Mouse (Mus musculus): ENCODE data around the gene Nup160. TPM values are rescaled to one million over a fixed set of nuclear protein-coding genes. Genes with fewer than 3 reads are reported as not detected.

Nup160 gene
- polyA plus RNA-seq, 1 experiment = 2.5 TPM

DNA sequence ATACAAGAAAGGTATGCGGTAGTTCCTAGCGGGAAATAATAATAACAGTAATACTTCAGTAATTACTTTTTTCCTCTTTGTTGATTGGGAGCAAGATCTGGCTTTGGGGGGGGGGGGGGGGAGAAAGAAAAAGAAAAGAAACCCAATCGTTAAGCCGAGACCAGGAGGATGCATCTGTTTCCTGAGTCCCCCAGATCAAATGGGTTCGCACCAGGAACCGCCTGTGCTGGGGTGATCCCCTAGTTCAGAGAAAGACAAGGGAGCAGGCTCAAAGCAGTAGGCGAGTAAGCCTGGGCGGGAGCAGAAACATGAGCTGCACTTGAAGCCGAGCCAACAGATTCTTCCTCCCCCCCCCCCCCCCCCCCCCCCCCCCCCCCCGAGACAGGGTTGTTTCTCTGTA lies 24.9 kb upstream of the Nup160 start:
- Histone ChIP-seq H3K4me3 (ENCODE audit: insufficient read depth, low read depth, low read length) (no peak overlapping the region), H3K27ac (replicated peaks; ENCODE audit: low read depth, low read length) (no peak overlapping the region), H3K4me1 (ENCODE audit: control insufficient read depth, insufficient read depth, insufficient read length, low read length) (no peaks in the 10 kb centered on the region)

DNA sequence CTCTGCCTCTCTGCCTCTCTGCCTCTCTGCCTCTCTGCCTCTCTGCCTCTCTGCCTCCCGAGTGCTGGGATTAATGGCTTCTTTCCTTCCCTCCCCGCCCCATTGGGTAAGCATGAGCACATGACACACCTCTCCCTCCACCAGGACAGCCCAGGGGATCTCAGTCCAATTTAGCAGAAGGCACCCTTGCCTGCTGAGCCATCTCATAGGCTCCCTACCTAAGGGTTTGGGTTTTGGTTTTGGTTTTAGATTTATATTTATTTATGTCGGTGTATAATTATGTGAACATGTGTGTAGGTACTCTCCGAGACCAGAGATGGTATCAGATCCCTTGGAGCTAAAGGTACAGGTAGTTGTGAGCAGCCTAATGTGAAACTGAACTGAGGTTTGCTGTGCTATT lies 24.0 kb upstream of the Nup160 start:
- H3K4me3 ChIP-seq (ENCODE audit: insufficient read depth, low read depth, low read length) = no peak overlapping the region
- no peaks in the 10 kb centered on the region for H3K4me1 ChIP-seq (ENCODE audit: control insufficient read depth, insufficient read depth, insufficient read length, low read length)
- no peak overlapping the region for H3K27ac ChIP-seq (replicated peaks; ENCODE audit: low read depth, low read length)

DNA sequence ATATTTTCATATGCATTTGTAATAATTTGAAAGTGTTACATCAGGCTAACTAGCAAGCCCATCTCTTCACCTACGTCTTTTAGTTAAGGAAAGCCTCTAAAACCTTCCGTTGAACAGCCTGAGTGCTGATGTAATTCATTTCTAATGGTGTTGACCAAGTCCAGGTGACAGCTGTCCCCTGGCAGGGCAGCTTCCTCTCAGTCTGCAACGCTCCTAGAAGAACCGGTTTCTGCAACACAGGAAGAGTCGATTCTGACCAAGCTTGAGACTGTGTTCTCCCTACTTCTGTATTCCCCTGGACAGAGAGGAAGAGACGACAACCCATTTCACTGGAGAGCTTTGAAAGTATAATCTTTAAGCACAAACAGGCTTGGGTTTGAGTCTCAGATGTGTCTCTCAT lies 21.6 kb upstream of the Nup160 start:
- no peaks in the 10 kb centered on the region for H3K4me1 ChIP-seq (ENCODE audit: control insufficient read depth, insufficient read depth, insufficient read length, low read length)
- H3K4me3 ChIP-seq (ENCODE audit: insufficient read depth, low read depth, low read length) = no peak overlapping the region
- no peak overlapping the region for H3K27ac ChIP-seq (replicated peaks; ENCODE audit: low read depth, low read length)

DNA sequence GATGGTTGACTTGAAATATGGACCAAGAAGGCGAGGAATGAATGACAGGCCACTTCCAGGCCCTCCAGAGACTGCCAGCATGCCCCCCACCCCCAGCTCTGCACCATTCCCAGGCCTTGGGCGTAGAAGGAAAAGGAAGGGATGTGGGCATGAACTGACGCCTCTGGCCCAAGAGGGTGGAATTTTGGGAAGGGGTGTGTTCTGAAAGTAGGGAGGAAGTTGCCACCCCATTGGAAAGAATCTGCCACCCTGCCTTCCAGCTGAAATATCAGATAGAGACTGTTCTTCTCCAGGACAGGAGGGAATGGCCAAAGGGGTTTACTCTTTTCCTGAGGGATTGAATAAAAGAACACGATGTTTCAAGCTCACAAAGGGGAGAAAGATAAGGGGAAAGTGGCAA lies 18.4 kb upstream of the Nup160 start:
- Histone ChIP-seq H3K4me1 (ENCODE audit: control insufficient read depth, insufficient read depth, insufficient read length, low read length) (no peaks in the 10 kb centered on the region), H3K27ac (replicated peaks; ENCODE audit: low read depth, low read length) (no peak overlapping the region), H3K4me3 (ENCODE audit: insufficient read depth, low read depth, low read length) (no peak overlapping the region)

DNA sequence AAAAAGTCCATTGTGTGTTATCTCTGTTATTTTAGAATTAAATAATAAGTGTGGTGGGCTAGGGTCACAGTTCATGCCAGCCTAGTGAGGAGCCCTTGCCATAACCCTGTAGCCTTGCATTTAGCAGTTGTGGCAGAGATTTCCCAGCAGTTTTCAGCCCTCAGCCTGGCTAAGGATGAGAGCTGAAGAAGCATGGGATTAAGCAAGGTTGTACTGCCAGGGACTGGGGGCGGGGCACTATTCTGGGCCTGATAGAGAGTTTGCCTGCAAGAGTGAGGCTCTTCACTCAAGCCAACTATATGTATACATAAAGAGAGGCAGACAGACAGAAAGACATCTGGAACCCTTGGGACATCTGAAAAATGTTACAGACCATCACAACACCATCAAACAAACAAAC lies 18.0 kb upstream of the Nup160 start:
- Histone ChIP-seq H3K4me3 (ENCODE audit: insufficient read depth, low read depth, low read length) (no peak overlapping the region), H3K27ac (replicated peaks; ENCODE audit: low read depth, low read length) (no peak overlapping the region), H3K4me1 (ENCODE audit: control insufficient read depth, insufficient read depth, insufficient read length, low read length) (no peaks in the 10 kb centered on the region)

DNA sequence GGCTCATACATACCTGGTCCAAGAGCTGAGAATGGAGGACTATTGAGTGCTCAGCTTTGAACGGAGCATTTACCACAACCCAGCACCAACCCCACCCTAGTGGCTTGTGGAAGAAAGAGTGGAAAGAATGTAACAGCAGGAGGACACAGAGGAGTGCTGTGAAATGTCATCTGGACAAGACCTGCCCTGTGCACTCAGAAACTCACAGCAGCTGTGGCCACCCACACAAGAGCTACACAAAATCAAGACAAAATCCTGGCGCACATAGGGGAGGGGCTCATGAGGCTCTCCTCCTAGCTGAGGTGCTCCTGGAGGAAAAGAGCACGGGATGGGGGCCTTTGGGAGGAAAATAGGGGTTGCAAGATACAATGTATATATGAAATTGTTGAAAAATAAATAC lies 17.4 kb upstream of the Nup160 start:
- no peaks in the 10 kb centered on the region for H3K4me1 ChIP-seq (ENCODE audit: control insufficient read depth, insufficient read depth, insufficient read length, low read length)
- no peak overlapping the region for H3K27ac ChIP-seq (replicated peaks; ENCODE audit: low read depth, low read length)
- no peak overlapping the region for H3K4me3 ChIP-seq (ENCODE audit: insufficient read depth, low read depth, low read length)

DNA sequence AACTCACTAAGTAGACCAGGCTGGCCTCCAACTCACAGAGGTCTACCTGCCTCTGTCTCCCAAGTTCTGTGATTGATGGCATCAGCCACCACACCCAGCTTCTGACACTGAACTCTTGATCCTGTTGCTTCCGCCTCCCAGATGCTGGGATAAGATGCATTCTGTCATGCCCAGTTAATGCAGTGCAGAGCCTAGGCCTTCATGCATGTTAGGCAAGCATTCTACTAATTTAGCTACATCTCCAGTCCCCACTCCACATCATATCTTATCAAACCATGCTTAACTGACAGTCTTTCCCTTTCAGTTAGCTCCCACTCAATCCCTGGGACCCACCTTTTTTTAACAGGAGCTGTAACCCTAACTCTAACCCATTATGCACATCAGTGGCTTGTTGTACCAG lies 16.1 kb upstream of the Nup160 start:
- no peak overlapping the region for H3K27ac ChIP-seq (replicated peaks; ENCODE audit: low read depth, low read length)
- H3K4me1 ChIP-seq (ENCODE audit: control insufficient read depth, insufficient read depth, insufficient read length, low read length) = no peaks in the 10 kb centered on the region
- no peak overlapping the region for H3K4me3 ChIP-seq (ENCODE audit: insufficient read depth, low read depth, low read length)

DNA sequence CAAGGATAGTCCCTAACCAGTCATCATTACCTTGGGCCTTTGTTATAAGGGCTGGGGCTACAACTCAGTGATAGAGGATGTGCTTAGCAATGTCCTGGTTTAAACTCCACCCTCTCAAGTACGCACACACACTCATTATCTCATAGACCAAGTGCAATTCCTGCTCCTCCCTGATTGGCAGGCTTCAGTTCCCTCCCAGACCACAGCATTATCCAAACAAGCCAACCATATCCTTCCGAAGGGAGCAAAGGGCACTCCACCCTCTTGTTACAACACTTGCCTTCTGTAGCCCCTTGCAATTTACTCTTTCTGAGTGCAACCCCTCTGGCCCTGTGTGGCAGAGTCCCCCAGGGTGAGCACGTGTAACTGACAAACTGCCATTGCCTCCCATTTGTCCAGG lies 15.6 kb upstream of the Nup160 start:
- Histone ChIP-seq H3K27ac (replicated peaks; ENCODE audit: low read depth, low read length) (no peak overlapping the region), H3K4me1 (ENCODE audit: control insufficient read depth, insufficient read depth, insufficient read length, low read length) (no peaks in the 10 kb centered on the region), H3K4me3 (ENCODE audit: insufficient read depth, low read depth, low read length) (no peak overlapping the region)

DNA sequence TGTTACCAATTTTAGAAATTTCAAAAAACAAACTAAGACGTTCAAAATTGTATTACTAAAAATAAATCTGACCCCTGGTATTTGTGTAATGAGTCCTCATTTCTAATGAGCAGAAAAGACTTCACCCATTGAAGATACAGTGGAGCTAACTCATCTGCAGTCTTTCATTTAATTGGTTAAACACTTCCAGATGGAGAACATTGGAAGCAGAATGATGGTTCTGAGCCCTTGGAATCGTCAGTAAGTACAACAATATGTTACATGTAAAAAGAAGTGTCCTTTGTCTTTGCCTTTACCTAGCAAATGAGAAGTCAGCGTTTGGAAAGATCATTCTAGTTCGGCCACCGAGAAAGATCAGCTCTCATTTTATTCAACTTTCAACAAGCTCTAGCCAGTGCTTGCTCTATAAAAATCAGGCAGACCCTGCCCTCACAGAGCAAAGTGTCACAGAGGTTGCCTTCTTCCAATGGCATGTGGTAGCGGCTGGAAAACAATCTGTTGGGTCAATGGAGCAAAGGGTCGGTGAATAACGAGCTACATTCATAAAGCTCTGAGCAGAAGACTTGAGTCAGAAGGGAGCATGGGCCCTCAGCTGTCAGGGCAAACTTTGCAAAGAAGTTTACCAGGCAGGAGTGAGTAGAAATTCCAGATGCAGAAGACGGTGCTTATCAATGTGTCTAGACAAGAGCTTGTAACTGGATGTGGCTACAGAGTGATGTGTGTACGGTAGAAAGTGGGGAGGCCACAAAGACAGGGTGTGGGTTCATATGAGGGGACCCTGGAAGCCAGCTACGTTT lies 10.2 kb upstream of the Nup160 start:
- 0 out of 2 replicates have a peak, but pooled peaks cover 3% of the 10 kb centered on the region for H3K4me1 ChIP-seq (ENCODE audit: control insufficient read depth, insufficient read depth, insufficient read length, low read length)
- no peak overlapping the region for H3K27ac ChIP-seq (replicated peaks; ENCODE audit: low read depth, low read length)
- no peak overlapping the region for H3K4me3 ChIP-seq (ENCODE audit: insufficient read depth, low read depth, low read length)

DNA sequence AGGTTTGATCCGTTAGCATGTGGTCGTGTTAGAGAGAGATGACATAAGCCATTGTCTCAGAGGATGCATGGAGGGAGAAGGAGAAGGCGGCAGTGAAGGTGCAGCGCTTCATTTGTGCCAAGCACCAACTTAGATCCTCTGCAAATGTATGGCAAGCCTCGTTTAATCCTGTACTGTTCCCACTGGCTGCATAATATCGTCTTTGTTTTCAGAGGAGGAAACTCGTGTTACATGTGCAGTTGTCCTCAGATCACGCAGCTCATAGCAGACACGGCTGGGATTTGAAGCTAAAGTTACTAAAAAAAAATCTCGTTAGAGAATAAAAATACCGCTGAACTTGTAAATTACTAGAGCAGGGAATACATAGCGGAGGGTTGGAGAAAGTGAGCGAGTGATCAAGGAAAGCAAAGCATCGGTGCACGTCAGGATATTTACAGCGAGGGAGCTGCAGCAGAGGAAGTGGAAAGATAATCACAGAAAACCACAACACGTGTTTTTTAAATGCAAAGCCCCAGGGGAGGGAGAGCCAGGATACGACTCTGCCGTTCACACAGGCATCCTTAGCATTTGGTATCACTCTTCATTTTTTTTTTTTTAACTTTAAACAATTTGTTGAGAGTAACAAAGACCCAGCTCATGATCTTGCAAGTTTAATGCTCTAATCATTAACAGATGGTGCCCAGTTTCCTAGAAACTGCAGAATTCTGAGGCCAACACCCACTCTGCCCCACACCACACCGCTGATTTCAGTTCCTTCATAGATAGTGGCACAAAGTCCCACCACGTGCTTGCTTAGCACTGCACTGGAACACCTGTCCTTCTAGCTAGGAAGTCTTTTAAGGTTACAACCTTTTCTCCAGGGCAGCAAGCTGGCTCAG lies 9.4 kb upstream of the Nup160 start:
- Histone ChIP-seq H3K4me1 (ENCODE audit: control insufficient read depth, insufficient read depth, insufficient read length, low read length) (0 out of 2 replicates have a peak, but pooled peaks cover 3% of the 10 kb centered on the region), H3K27ac (replicated peaks; ENCODE audit: low read depth, low read length) (no peak overlapping the region), H3K4me3 (ENCODE audit: insufficient read depth, low read depth, low read length) (no peak overlapping the region)

DNA sequence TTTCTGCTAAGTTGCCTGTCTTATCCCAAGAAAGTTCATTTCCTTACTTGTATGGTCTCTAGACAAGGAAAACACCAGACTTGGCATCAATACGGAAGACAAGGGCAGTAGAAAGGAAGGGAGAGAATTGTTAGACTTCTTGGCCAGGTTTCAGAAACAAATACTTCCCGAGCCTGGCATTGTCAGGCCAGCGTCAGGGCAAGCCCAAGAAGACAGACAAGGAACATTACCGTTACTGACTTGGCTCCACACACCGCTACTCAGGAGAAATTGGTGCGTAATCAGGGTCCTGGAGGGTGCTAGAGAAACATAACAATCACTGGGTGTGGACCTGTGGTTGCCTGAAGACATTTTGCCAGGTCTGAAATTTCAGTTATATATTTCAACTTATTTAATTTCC lies 6.7 kb upstream of the Nup160 start:
- H3K4me3 ChIP-seq (ENCODE audit: insufficient read depth, low read depth, low read length) = no peak overlapping the region
- 0 out of 2 replicates have a peak, but pooled peaks cover 3% of the 10 kb centered on the region for H3K4me1 ChIP-seq (ENCODE audit: control insufficient read depth, insufficient read depth, insufficient read length, low read length)
- no peak overlapping the region for H3K27ac ChIP-seq (replicated peaks; ENCODE audit: low read depth, low read length)

DNA sequence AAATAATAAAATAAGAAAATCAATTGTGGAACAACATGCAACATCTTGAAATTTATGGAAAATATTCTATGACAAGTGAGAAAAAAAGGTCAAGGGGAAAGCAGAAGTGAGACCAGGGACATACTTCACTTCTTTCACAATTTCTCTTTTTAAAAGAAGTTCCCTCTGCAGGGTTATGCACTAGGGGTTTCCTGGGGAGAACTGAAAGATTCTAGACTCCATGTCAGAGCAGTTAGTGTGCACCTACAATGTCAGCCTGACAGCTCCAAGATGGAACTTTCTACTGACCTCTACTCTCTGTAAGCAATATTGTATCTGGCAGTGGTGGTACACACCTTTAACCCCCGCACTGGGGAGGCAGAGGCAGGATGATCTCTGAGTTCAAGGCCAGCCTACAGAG lies 3.7 kb upstream of the Nup160 start:
- Histone ChIP-seq H3K27ac (replicated peaks; ENCODE audit: low read depth, low read length) (no peak overlapping the region), H3K4me1 (ENCODE audit: control insufficient read depth, insufficient read depth, insufficient read length, low read length) (no peaks in the 10 kb centered on the region), H3K4me3 (ENCODE audit: insufficient read depth, low read depth, low read length) (no peak overlapping the region)

DNA sequence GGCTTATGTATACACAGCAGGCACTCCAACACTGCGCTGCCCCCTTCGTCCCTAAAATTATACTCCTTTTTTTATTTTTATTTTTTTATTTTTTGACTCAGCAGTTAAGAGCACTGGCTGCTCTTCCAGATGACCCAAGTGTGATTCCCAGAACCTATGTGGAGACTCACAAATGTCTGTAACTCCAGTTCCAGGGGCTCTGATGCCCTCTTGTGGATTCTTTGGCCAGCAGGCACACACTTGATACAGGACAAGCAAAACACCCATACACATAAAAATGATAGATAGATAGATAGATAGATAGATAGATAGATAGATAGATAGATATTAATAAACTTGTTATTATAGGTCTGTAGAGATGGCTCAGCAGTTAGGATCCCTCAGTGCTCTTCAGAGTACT lies 2.5 kb upstream of the Nup160 start:
- no peak overlapping the region for H3K4me3 ChIP-seq (ENCODE audit: insufficient read depth, low read depth, low read length)
- H3K4me1 ChIP-seq (ENCODE audit: control insufficient read depth, insufficient read depth, insufficient read length, low read length) = no peaks in the 10 kb centered on the region; the same call in 1 of the 2 replicates
- H3K27ac ChIP-seq (replicated peaks; ENCODE audit: low read depth, low read length) = no peak overlapping the region

DNA sequence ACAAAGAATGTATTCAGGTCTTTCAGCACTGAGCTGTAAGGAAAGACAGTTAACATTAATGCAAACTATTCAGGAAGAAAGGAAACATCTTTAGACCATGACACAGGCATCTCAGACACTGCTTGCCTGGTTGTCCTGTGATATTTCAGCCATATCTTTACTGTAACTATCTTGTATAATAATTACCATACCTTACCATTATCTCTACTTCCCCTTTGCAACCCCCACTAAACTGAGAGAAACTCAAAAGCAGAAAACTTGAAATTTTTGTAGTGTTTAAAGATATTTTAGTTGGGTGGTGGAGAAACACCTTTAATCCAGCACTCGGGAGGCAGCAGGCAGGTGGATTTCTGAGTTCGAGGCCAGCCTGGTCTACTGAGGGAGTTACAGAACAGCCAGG lies 1.5 kb upstream of the Nup160 start:
- Histone ChIP-seq H3K27ac (replicated peaks; ENCODE audit: low read depth, low read length) (no peak overlapping the region), H3K4me3 (ENCODE audit: insufficient read depth, low read depth, low read length) (no peak overlapping the region), H3K4me1 (ENCODE audit: control insufficient read depth, insufficient read depth, insufficient read length, low read length) (no peaks in the 10 kb centered on the region; the same call in 1 of the 2 replicates)

DNA sequence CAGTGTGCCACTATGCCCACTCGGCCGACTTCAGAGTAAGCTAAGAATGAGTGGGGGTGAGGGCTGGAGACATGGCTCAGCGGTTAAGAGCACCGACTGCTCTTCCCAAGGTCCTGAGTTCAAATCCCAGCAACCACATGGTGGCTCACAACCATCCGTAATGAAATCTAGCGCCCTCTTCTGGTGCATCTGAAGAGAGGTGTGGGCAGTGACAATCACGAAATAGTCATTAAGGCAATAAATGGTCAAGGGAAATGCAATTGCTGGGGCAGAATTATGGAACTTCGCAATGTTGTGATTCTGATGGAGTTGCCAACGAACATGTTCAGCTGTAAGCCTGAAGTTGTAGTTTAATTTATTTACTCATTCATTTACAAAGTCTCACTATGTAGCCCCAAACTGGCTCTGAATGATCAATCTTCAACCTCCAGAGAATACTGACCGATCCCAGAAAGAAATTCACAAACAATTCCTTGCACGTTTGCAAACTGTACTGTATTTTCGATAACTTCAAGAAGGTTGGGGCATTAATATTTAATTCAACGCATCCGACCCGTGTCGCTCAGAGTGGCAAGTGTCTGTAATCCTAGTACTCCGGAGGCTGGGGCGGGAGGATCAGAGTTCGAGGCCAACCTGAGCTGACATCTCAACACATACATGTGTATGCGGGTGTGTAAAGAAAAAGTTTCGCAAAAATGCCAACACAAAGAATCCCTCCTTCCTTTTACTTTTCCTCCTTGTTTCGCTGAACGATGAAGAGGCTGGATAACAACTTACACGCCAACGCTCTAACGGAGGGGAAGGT lies 1.4 kb downstream of the Nup160 start:
- H3K27ac ChIP-seq (replicated peaks; ENCODE audit: low read depth, low read length) = 0 out of 2 replicates have a peak overlapping the region, but pooled peaks have one; percentile 8
- H3K4me1 ChIP-seq (ENCODE audit: control insufficient read depth, insufficient read depth, insufficient read length, low read length) = no peaks in the 10 kb centered on the region; the same call in 1 of the 2 replicates
- peak overlapping the region; percentile 82 for H3K4me3 ChIP-seq (ENCODE audit: insufficient read depth, low read depth, low read length)
